Mouse (Mus musculus): ENCODE data around the gene Pja2. TPM values are rescaled to one million over a fixed set of nuclear protein-coding genes. Genes with fewer than 3 reads are reported as not detected.

Gene Pja2
- total RNA-seq, 1 experiment = 12.6 TPM

- H3K4me1 ChIP-seq (ENCODE audit: control insufficient read depth in 2 of 2, insufficient read depth in 2 of 2, low read length in 2 of 2, poor library complexity in 1 of 2) = no peaks in the 10 kb centered on the region
- no peaks in the 10 kb centered on the region for H3K36me3 ChIP-seq (ENCODE audit: control insufficient read depth, insufficient read depth, low read length, poor library complexity, severe bottlenecking)
- in situ Hi-C loops (cut with MboI; ENCODE audit: low sequenced_read_pairs in 2 of 2, unreplicated experiment in 2 of 2) = no loop called here
- TF ChIP-seq ZNF384 (IDR thresholded peaks at IDR 0.05; ENCODE audit: low read depth, low read length) (no peak), HCFC1 (IDR thresholded peaks at IDR 0.05; ENCODE audit: borderline replicate concordance, insufficient read depth, low read length) (no peak), ZC3H11A (IDR thresholded peaks at IDR 0.05; ENCODE audit: borderline replicate concordance, low read depth, low read length) (no peak), MAFK (IDR thresholded peaks at IDR 0.05; ENCODE audit: insufficient read depth, low read depth, low read length) (no peak), CHD2 (IDR thresholded peaks at IDR 0.05; ENCODE audit: low read depth, low read length) (no peak)
- H3K27ac ChIP-seq (ENCODE audit: insufficient read depth, low read depth, low read length, poor library complexity, severe bottlenecking) = no peak overlapping the region
- H3K9ac ChIP-seq (ENCODE audit: insufficient read depth, low read depth, low read length, poor library complexity, severe bottlenecking) = no peak overlapping the region
- no peak for DNase-seq (ENCODE audit: low read depth, low spot score)
- no peaks in the 10 kb centered on the region for H3K9me3 ChIP-seq (ENCODE audit: control insufficient read depth, insufficient read depth, low read depth, low read length)
- no peak overlapping the region for H3K4me3 ChIP-seq (ENCODE audit: insufficient read depth in 1 of 2, low read depth in 1 of 2, low read length in 2 of 2, poor library complexity in 1 of 2, severe bottlenecking in 1 of 2)
Measured at GRCm38 (mm10) chr17:64277649-64278212, 54.0 kb downstream of the Pja2 start.

- no peaks in the 10 kb centered on the region for H3K4me1 ChIP-seq (ENCODE audit: control insufficient read depth in 2 of 2, insufficient read depth in 2 of 2, low read length in 2 of 2, poor library complexity in 1 of 2)
- no peak for DNase-seq (ENCODE audit: low read depth, low spot score)
- in situ Hi-C loops (cut with MboI; ENCODE audit: low sequenced_read_pairs in 2 of 2, unreplicated experiment in 2 of 2) = no loop called here
- H3K36me3 ChIP-seq (ENCODE audit: control insufficient read depth, insufficient read depth, low read length, poor library complexity, severe bottlenecking) = no peaks in the 10 kb centered on the region
- TF ChIP-seq MAFK (IDR thresholded peaks at IDR 0.05; ENCODE audit: insufficient read depth, low read depth, low read length) (no peak), HCFC1 (IDR thresholded peaks at IDR 0.05; ENCODE audit: borderline replicate concordance, insufficient read depth, low read length) (no peak), ZNF384 (IDR thresholded peaks at IDR 0.05; ENCODE audit: low read depth, low read length) (no peak), ZC3H11A (IDR thresholded peaks at IDR 0.05; ENCODE audit: borderline replicate concordance, low read depth, low read length) (no peak), CHD2 (IDR thresholded peaks at IDR 0.05; ENCODE audit: low read depth, low read length) (no peak)
- no peak overlapping the region for H3K27ac ChIP-seq (ENCODE audit: insufficient read depth, low read depth, low read length, poor library complexity, severe bottlenecking)
- H3K9me3 ChIP-seq (ENCODE audit: control insufficient read depth, insufficient read depth, low read depth, low read length) = no peaks in the 10 kb centered on the region
- no peak overlapping the region for H3K4me3 ChIP-seq (ENCODE audit: insufficient read depth in 1 of 2, low read depth in 1 of 2, low read length in 2 of 2, poor library complexity in 1 of 2, severe bottlenecking in 1 of 2)
- H3K9ac ChIP-seq (ENCODE audit: insufficient read depth, low read depth, low read length, poor library complexity, severe bottlenecking) = no peak overlapping the region
Measured at GRCm38 (mm10) chr17:64276666-64277065, 55.0 kb downstream of the Pja2 start.

- no peak for DNase-seq (ENCODE audit: low read depth, low spot score)
- Histone ChIP-seq H3K9ac (ENCODE audit: insufficient read depth, low read depth, low read length, poor library complexity, severe bottlenecking) (no peak overlapping the region), H3K36me3 (ENCODE audit: control insufficient read depth, insufficient read depth, low read length, poor library complexity, severe bottlenecking) (no peaks in the 10 kb centered on the region), H3K4me3 (ENCODE audit: insufficient read depth in 1 of 2, low read depth in 1 of 2, low read length in 2 of 2, poor library complexity in 1 of 2, severe bottlenecking in 1 of 2) (no peak overlapping the region), H3K4me1 (ENCODE audit: control insufficient read depth in 2 of 2, insufficient read depth in 2 of 2, low read length in 2 of 2, poor library complexity in 1 of 2) (no peaks in the 10 kb centered on the region), H3K27ac (ENCODE audit: insufficient read depth, low read depth, low read length, poor library complexity, severe bottlenecking) (no peak overlapping the region), H3K9me3 (ENCODE audit: control insufficient read depth, insufficient read depth, low read depth, low read length) (no peaks in the 10 kb centered on the region)
- TF ChIP-seq ZC3H11A (IDR thresholded peaks at IDR 0.05; ENCODE audit: borderline replicate concordance, low read depth, low read length) = no peak
- TF ChIP-seq MAFK (IDR thresholded peaks at IDR 0.05; ENCODE audit: insufficient read depth, low read depth, low read length) = no peak
- TF ChIP-seq HCFC1 (IDR thresholded peaks at IDR 0.05; ENCODE audit: borderline replicate concordance, insufficient read depth, low read length) = no peak
- TF ChIP-seq ZNF384 (IDR thresholded peaks at IDR 0.05; ENCODE audit: low read depth, low read length) = no peak
- TF ChIP-seq CHD2 (IDR thresholded peaks at IDR 0.05; ENCODE audit: low read depth, low read length) = no peak
- in situ Hi-C loops (cut with MboI; ENCODE audit: low sequenced_read_pairs in 2 of 2, unreplicated experiment in 2 of 2) = no loop called here
Measured at GRCm38 (mm10) chr17:64275188-64275587, 56.5 kb downstream of the Pja2 start.

GRCm38 (mm10) chr17:64274341-64275105, 57.2 kb downstream of the Pja2 start:
- H3K27ac ChIP-seq (ENCODE audit: insufficient read depth, low read depth, low read length, poor library complexity, severe bottlenecking) = no peak overlapping the region
- H3K4me3 ChIP-seq (ENCODE audit: insufficient read depth in 1 of 2, low read depth in 1 of 2, low read length in 2 of 2, poor library complexity in 1 of 2, severe bottlenecking in 1 of 2) = no peak overlapping the region
- H3K4me1 ChIP-seq (ENCODE audit: control insufficient read depth in 2 of 2, insufficient read depth in 2 of 2, low read length in 2 of 2, poor library complexity in 1 of 2) = no peaks in the 10 kb centered on the region
- H3K36me3 ChIP-seq (ENCODE audit: control insufficient read depth, insufficient read depth, low read length, poor library complexity, severe bottlenecking) = no peaks in the 10 kb centered on the region
- no peak for DNase-seq (ENCODE audit: low read depth, low spot score)
- H3K9ac ChIP-seq (ENCODE audit: insufficient read depth, low read depth, low read length, poor library complexity, severe bottlenecking) = no peak overlapping the region
- TF ChIP-seq MAFK (IDR thresholded peaks at IDR 0.05; ENCODE audit: insufficient read depth, low read depth, low read length) (no peak), CHD2 (IDR thresholded peaks at IDR 0.05; ENCODE audit: low read depth, low read length) (no peak), ZNF384 (IDR thresholded peaks at IDR 0.05; ENCODE audit: low read depth, low read length) (no peak), HCFC1 (IDR thresholded peaks at IDR 0.05; ENCODE audit: borderline replicate concordance, insufficient read depth, low read length) (no peak), ZC3H11A (IDR thresholded peaks at IDR 0.05; ENCODE audit: borderline replicate concordance, low read depth, low read length) (no peak)
- in situ Hi-C loops (cut with MboI; ENCODE audit: low sequenced_read_pairs in 2 of 2, unreplicated experiment in 2 of 2) = no loop called here
- H3K9me3 ChIP-seq (ENCODE audit: control insufficient read depth, insufficient read depth, low read depth, low read length) = no peaks in the 10 kb centered on the region

Data from ES-E14 (cell line).